Mouse (Mus musculus): ENCODE results near the gene Phldb1.
A peak's percentile ranks its signal among the peaks of the same experiment; 100 is the strongest.
"Not testable (repeated sequence)": the region's sequence is repeated elsewhere in the genome, so short reads cannot be mapped to it uniquely, and the experiment has no call there.

Gene Phldb1

DNA sequence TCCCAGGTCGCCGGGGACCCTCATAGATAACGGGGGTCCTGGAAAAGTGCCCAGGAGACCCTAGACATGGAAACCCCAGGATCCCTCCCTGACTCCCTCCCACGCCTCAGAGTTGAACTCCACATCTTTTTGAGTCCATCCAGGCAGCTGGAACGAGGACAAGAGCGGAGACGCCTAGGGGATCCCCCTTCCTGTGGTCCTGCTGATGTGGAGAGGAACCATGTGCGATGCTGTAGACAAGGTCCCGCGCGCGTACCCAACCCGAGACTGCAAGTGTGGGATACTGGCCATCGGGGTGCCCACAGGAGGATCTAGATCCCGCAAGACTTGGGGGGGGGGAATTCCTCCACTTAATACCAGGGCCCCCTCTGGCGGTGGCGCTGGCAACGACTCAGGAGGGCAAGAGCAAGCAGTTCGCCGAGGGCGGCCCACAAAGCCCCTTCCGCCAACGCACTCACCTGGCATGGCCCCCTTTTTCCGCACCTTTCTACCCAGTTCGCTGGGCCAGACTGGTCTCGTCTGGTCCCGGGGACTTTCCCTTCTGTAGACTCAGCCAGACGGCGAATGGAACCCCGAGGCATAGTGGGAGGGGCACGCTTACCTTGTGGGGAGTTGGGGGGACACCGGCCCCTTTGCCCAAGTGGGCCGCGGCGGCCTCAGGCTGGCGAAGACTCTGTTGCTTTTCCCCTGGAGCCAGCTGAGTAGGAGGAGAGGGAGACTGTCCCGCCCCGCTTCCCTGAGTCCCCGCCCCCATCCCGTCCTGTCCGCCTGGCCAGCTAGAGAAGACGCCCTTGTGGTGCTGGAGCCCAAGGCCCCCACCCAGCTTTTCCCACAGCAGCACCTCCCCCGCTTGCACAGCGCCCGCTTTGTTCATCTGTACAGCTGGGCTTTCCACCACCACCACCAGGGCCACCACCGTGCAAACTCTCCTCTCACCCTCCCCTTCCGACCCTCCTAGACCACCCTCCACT lies at the start of gene Phldb1:
Gene Phldb1, minus strand, starts transcription at position 675 of the 971 bp plus-strand sequence.
- DNase-seq (ENCODE audit: low spot score in 2 of 2), result peak in 1 of 2 experiments; percentile 44

DNA sequence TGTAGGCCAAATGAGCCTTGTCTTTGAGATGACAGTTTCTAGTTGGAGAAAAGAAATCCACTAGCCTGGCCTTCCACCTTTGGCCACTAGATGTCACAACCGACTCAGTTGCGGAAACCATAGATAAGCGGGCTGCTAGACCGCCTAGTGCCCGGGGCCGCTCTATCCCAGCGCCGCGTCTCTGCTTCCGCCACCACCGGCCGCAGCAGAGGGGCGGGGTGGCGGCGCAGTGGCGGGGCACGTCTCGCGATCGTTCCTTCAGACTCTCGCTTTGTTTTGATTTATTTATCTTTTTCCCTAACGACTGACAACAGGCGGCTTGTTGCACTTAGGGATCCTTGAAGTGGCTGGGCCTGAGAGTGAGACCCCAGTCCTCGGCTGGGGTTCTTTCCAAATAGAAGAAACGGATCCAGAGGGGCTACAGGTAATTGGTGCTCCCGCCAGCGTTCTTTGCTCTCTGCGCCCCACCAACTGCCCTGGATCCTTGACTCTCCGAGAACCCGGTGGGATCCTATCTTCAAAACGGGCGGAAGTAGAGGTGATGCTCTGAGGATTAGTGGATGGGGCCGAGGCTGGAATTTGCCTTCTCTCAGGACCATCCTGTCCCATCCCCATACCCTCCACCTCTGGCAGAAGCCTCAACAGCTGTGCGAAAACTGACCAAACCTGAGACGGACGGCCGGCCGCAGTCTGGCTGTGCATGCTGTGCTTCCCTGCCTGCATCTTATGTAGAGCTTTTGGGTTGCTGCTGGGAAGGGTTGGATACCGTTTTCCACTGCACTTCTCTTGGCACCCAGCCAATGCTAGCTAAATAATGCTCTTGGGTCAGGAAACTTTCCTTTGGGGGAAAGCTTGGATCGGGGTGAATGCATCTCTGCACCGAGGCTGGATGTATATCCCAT lies 38.0 kb upstream of the Phldb1 start:
- DNase-seq (ENCODE audit: low spot score in 2 of 2), result peak; percentile 95 to 98

DNA sequence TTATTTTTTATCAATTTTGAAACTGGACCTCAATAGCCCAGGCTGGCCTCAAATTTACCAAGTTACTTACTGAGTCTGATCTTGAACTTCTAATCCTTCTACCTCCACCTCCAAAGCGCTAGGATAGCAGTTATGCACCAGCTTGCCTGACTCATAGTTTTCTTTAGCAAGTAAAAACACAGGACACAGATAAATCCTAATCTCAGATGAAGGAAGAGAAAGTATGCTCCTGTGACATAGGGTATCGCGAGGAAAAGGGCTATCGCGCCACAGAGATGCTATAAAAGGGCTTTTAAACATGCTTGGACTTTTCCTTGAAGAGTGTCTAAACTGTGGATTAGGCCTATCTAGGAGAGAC lies 37.4 kb upstream of the Phldb1 start:
- DNase-seq (ENCODE audit: low spot score in 2 of 2), result no peak

DNA sequence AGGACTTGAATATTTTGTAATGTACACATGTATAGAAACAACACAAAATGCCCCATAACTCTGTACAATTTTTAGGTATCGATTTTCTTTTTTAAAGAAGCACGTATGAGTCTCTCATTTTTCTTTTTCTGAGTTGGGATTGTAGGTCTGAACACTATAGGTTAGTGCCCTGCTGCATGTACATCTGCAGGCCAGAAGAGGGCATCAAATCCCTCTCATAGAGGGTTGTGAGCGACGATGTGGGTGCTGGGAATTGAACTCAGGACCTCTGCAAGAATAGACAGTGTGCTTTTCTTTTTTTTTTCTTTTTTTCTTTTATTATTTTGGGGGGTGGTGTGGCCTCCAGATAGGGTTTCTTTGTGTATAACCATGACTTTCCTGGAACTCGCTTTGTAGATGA lies 36.4 kb upstream of the Phldb1 start:
- no peak for DNase-seq (ENCODE audit: low spot score in 2 of 2)

DNA sequence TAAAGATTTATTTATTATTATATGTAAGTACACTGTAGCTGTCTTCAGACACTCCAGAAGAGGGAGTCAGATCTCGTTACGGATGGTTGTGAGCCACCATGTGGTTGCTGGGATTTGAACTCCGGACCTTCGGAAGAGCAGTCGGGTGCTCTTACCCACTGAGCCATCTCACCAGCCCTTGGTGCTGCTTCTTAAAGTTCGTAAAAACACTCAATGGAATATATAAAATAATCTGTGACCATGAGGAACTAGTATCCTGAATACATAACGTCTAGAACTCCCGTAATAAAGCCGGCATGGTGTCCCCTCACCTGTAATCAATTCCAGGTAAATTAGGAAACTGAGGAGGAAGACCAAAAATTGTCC lies 33.0 kb upstream of the Phldb1 start:
- not testable (repeated sequence) for DNase-seq (ENCODE audit: low spot score in 2 of 2)

DNA sequence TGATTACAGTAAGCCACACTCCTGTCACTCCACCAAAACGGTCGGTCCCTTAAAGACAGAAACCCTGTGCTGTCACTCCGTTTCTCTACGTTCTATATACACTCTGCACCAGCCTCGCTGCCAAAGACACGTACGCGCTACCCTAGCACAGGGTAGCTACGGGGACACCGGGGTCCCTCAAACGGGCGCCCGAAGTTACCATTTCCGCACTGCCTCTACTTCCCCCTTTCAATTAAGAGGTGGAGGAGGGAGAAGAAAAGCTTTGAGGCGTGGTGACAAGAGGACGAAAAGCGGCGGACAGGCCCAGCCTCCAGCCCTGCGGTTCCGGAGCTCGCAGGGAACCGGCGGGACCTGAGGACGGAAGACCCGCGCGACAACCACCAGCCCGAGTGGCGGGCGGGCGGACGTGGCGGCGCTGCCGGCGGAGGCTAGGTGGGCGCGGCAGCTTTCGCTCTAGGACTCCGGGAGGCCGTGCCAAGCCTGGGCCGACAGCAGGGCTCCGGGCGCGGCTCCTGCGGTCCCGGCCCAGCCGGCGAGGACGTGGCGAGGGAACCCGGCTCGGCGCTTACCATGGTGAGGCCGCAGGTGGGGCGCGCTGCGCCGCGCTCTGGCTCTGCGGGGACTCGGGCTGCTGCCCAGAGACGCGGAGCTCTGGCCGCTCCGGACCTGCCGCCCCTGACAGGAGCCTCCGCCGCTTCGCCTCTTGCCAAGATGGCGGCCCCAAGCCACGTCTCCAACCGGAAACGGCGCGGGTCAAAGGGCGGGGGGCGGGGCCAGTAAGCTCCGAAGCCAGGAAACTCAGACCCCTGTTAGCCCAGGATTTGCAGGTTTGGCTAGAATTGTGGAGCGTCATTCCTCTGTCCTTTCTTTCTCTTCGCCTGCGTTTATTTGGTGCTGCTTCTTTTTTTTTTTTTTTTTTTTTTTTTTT lies 32.4 kb upstream of the Phldb1 start, which contains the start of the genes Arcn1 and Ift46:
Gene Arcn1, minus strand, starts transcription at position 745 of the 928 bp plus-strand sequence.
Gene Ift46, plus strand, starts transcription at position 808 of the 928 bp plus-strand sequence.
- peak; percentile 75 to 81 for DNase-seq (ENCODE audit: low spot score in 2 of 2)

DNA sequence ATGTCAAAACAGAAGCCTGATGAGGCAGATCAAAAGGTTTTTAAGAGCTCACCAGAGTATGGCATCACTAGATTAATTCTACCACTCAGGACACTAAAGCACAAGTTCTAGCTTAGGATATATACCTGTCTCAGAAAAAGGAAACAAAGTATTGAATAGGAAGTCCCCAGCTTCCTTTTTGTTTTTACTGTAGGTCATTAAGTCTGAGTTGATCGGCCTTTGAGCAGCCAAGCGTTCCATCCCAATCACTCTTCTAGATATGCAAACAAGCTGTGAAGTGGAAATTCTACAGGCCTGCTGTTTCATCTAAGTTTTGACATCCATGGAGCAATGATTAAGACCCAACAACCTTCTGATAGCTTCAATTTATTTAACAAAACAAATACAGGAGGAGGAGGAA lies 25.9 kb upstream of the Phldb1 start:
- DNase-seq (ENCODE audit: low spot score in 2 of 2), result no peak

DNA sequence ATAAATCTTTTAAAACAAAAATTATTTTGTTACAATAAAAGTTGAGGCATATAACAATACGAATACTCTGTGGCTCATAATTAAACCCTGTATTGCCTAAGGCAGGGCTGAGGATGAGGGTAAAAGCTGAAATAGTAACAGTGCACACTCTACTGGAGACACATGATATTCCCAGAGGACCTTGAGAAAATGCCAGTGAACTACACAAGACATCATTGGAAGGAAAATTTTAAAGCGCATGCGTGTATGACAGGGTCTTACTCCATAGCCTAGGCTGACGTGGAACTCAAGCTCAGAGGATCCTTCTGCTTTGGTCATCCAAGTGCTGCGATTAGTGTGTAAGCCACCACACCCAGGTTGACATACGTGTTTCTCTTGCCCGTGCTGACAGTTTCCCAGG lies 13.5 kb upstream of the Phldb1 start:
- no peak for DNase-seq (ENCODE audit: low spot score in 2 of 2)

DNA sequence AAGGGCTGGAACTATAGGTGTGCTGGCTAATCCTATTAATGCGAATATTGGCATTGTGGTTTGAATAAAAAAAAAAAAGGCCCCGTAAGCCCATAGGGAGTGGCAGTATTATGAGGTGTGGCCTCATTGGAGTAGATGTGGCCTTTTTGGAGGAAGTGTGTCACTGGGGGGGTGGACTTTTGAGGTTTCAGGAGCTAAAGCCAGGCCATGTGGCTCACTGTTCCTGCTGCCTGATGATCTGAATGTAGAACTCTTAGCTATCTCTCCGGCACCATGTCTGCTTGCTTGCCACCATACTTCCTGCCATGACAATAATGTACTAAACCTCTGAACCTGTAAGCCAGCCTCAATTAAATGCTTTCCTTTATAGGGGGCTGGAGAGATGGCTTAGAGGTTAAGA lies 12.3 kb upstream of the Phldb1 start:
- DNase-seq (ENCODE audit: low spot score in 2 of 2), result no peak

DNA sequence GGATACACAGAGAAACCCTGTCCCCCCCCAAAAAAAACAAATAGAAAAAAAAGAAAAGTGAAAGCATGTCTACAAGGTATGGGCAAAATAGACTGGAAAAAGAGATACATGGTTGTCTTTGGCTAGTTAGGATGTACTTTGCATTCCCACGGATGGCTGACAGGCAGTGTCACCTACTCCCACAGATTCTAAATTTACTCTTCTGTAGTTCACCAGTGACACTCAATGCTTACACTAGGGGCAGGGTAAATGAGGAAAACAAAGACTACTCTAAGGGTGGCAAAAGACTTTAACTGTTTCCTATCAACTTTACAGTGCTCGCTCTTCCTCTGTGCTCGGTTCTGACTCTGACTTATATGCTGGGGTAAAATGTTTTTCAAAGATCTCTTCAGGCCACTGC lies 11.7 kb upstream of the Phldb1 start:
- no peak for DNase-seq (ENCODE audit: low spot score in 2 of 2)

DNA sequence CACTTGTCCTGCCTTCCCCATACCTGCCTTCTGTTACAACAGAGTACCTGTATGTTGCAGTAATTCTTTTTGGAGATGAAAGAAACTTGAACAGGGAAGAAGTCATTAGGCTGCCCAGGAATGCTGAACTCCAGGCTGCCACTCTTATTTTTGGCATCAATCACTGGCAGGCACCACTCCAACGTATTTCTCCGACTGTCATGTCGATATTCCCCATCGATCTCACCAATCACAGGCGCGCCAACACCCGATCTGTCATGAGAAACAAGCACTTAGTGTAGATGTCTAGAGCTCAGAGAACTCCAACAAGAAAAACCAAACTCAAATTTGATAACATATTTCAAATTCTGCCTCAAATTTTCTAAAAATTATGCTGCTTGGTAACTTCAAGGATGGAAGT lies 10.4 kb upstream of the Phldb1 start:
- no peak for DNase-seq (ENCODE audit: low spot score in 2 of 2)

DNA sequence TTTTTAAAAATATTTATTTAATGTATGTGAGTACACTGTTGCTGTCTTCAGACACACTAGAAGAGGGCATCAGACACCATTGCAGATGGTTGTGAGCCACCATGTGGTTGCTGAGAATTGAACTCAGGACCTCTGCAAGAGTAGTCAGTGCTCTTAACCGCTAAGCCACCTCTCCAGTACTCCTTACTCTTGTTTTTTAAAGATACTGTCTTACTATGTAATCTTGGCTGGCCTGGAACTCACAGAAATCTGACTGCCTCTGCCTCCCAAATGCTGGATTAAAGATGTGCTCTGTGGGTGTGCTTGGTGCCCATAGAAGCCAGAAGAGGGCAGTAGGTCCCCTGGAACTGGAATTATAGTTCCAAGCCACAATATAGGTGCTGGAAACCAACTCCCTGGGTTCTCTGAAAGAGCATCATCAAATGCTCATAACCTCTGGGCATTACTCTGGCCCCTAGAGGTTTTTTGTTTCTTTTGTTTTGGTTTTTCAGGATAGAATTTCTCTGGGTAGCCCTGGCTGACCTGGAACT lies 5.7 kb upstream of the Phldb1 start:
- DNase-seq (ENCODE audit: low spot score in 2 of 2), result no peak

DNA sequence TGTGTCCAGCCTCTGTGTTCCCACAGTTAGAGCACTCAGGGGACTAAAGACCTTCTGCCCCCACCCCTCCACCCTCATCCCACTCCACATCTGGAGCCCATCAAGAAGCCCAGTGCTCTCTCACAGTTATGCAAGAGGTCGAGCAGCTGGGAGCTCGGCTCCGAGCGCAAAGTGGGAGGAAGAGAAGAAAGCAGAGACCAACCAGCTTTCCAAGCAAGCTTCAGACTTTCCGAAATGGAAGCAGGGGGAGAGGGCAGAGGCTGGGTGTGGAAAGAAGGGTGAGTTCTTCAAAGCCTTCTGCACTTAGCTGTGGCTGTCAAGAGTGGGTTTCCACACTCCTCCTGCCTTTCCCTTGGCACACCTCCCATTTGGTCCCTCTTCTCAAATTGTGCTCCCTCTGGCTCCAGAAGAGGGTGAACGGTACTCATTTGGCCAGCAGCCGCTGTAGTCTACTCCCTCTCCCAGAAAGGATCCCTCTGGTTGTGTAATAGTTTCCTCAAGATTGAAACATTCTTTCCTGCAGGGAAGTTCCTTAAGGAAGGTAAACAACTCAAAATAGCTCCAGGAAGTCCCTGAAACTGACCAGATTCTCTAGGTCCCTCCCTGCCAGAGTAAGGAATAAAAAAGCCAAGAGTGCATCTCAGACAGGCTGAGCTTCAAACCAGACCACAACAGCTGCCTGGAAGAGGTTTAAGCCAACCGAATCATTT lies 2.4 kb upstream of the Phldb1 start:
- DNase-seq (ENCODE audit: low spot score in 2 of 2), result no peak

DNA sequence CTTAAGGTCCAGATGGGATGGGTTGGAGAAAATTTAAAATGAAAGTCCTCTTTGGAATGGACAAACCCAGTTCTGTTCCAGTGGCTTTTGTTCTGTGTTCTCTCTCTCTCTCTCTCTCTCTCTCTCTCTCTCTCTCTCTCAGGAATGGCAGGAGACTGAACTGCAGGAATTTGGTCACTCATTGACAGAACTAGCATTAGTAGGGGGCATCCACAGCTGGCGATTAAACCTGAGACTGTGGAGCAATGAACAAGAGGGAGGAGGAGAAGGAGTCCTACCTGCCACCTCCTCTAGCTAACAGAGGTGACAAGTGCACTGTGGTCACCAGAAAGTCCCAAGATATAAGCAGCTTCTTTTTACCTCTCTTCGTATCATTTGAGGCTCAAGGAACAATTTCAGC lies 1.3 kb upstream of the Phldb1 start:
- no peak for DNase-seq (ENCODE audit: low spot score in 2 of 2)

DNA sequence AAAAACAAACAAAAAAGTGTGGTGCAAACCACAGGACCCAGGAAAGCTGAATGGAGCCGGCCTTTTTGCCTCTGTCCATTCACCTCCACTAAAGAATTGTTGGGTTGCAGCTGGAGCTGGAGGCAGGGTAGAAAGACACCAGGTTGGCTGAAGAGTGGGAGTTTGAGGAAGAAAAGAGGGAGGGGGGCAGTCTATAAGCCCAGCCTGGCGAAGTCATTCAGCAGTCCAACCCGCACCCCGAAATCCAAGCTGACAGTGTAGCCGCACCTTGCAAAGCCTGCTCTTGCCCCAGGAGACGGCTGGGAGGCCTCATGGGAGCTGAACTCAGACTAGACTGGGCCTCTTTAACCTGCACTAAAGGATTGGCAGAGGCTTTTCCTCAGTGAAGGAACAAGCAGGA lies 888 bp upstream of the Phldb1 start:
- DNase-seq (ENCODE audit: low spot score in 2 of 2), result no peak

DNA sequence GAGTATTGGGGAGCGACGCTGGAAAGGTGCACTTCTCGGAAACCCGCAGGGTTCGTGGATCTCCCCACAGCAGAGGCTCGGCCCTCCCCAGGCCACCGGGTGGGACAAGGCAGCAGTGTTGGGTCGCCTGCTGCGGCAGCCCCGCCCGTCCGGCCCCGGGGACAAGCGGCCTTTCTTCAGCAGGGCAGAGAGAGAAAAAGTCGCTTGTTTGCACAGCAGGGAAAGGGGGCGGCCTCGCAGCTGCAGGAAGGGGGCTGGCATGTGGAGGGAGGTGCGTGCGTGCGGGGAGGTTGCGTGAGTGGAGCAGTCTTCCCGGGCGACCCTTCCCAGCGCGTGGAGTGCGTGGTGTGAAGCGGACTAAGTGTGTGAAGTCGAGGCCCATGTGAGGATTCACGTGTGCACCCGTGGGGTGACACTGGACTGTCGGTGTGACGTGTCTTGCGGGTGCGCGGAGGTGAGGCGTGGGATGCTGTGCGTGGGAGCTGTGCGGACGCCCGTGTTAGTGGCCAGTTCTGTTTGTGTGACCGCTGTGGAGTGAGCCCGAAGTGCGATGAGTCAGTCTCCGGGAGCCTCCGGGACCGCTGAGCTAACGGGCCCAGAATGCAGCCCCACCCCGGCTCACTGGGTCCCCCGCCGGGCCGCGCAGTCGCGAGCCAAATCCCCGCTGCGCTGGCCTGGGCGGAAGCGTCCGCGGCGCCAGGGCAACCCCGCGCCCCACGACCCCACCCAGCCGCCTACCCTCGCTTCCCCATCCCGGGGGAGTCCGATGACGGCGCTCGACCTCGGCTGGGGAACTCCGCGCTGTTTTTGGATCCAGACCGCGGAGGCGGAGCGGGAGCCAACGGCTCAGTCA lies 1.1 kb downstream of the Phldb1 start:
- DNase-seq (ENCODE audit: low spot score in 2 of 2), result peak; percentile 50 to 52

DNA sequence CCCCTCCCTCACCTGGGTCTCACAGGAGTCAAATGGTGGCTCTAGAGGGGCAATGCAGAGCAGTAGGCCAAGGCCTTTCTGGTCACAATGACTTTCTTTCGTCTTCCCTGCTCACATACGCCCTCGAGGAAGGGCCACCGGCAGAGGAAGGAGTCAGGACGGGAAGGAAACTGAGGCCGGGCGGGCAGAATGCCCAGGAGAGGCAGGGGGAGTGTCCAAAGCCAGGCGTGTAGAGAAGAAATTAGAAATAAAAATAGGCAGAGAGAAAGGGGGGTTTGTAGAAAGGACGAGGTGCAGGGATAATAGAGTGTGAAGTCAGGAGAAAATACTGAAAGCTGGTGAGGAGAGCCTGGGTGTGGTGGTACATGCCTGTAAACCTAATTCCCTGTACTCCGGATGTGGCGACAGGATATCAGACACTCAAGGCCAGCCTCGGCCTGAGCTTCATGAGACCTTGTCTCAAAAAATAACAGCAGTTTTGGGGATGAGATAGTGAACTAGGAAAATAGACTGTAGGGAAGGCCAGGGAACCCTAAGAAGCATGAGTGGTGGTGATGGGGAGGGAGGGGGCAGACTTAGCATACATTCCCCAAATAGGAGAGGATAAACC lies 2.0 kb downstream of the Phldb1 start:
- DNase-seq (ENCODE audit: low spot score in 2 of 2), result no peak

DNA sequence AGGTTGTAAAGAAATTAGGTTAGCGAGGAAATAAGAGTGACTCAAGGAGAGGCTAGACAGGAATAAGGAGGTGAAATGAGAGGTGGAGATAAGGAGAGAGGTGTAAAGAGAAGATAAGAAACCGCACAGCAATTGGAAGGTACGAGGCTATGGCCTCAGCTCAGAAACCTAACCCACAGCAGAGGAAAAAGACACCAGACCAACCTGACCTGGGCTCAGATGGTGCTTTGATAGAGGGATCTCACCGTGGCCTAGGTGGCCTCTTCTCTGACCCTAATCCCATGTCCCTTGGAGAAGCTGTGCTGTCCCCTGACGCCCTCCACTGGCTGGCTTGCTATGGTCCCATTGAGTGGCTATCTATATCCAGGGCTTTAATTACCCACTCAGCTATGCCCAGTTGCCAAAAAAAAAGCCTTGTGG lies 2.9 kb downstream of the Phldb1 start:
- no peak for DNase-seq (ENCODE audit: low spot score in 2 of 2)

DNA sequence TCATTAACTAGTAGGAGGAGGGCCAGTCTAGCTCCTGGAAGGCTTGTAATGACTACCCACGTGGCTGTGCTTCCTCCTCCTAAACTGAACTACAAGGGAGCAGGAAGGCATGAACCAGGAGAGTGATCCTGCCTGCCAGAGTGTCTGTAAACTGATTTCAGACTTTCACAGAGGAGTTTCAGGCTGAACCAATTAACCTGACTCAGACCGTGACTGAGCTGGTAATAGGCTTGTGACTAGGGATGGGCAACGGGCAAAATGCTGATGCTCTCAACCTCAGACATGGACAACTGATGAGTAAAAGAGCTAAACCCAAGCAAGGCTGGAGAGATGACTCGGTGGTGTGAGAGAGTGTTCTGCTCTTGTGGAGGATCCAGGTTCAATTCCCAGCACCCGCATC lies 7.6 kb downstream of the Phldb1 start:
- DNase-seq (ENCODE audit: low spot score in 2 of 2), result no peak
